Mouse (Mus musculus): ENCODE results near the gene Sorbs2.
A peak's percentile ranks its signal among the peaks of the same experiment; 100 is the strongest.

Gene Sorbs2

GRCm38 (mm10) chr8:45751512-45752502 lies 244.2 kb downstream of the Sorbs2 start:
- peak; percentile 2 for DNase-seq (ENCODE audit: low read depth, low spot score)

- no peak for DNase-seq (ENCODE audit: low read depth, low spot score)
These were observed 247.9 kb downstream of the Sorbs2 start for GRCm38 (mm10) chr8:45755482-45755881.

GRCm38 (mm10) chr8:45755972-45756371 lies 248.4 kb downstream of the Sorbs2 start:
- no peak for DNase-seq (ENCODE audit: low read depth, low spot score)

- no peak for DNase-seq (ENCODE audit: low read depth, low spot score)
These were observed 253.0 kb downstream of the Sorbs2 start for GRCm38 (mm10) chr8:45760622-45761021.

GRCm38 (mm10) chr8:45761053-45761452 lies 253.5 kb downstream of the Sorbs2 start:
- no peak for DNase-seq (ENCODE audit: low read depth, low spot score)

- DNase-seq (ENCODE audit: low read depth, low spot score) = no peak
These were observed 255.5 kb downstream of the Sorbs2 start for GRCm38 (mm10) chr8:45762982-45763689.

- DNase-seq (ENCODE audit: low read depth, low spot score) = no peak
These were observed 256.2 kb downstream of the Sorbs2 start for GRCm38 (mm10) chr8:45763690-45764342.

GRCm38 (mm10) chr8:45766138-45766537 lies 258.6 kb downstream of the Sorbs2 start:
- no peak for DNase-seq (ENCODE audit: low read depth, low spot score)

GRCm38 (mm10) chr8:45774841-45775240 lies 267.3 kb downstream of the Sorbs2 start:
- no peak for DNase-seq (ENCODE audit: low read depth, low spot score)

GRCm38 (mm10) chr8:45775481-45775880 lies 267.9 kb downstream of the Sorbs2 start:
- DNase-seq (ENCODE audit: low read depth, low spot score) = no peak

- DNase-seq (ENCODE audit: low read depth, low spot score) = no peak
These were observed 268.8 kb downstream of the Sorbs2 start for GRCm38 (mm10) chr8:45776366-45776765.

GRCm38 (mm10) chr8:45776977-45777376 lies 269.4 kb downstream of the Sorbs2 start:
- no peak for DNase-seq (ENCODE audit: low read depth, low spot score)

GRCm38 (mm10) chr8:45780585-45780984 lies 273.0 kb downstream of the Sorbs2 start:
- peak; percentile 62 for DNase-seq (ENCODE audit: low read depth, low spot score)

GRCm38 (mm10) chr8:45788610-45789009 lies 281.0 kb downstream of the Sorbs2 start:
- peak; percentile 14 for DNase-seq (ENCODE audit: low read depth, low spot score)

- DNase-seq (ENCODE audit: low read depth, low spot score) = peak; percentile 5
These were observed 287.3 kb downstream of the Sorbs2 start for GRCm38 (mm10) chr8:45794847-45795246.

GRCm38 (mm10) chr8:45796331-45796740 lies 288.7 kb downstream of the Sorbs2 start:
- DNase-seq (ENCODE audit: low read depth, low spot score) = peak; percentile 54

GRCm38 (mm10) chr8:45799517-45799916 lies 291.9 kb downstream of the Sorbs2 start:
- DNase-seq (ENCODE audit: low read depth, low spot score) = no peak

- no peak for DNase-seq (ENCODE audit: low read depth, low spot score)
These were observed 301.0 kb downstream of the Sorbs2 start for GRCm38 (mm10) chr8:45808597-45808996.

- peak; percentile 77 for DNase-seq (ENCODE audit: low read depth, low spot score)
These were observed 309.3 kb downstream of the Sorbs2 start for GRCm38 (mm10) chr8:45816765-45817426.

GRCm38 (mm10) chr8:45821650-45822049 lies 314.1 kb downstream of the Sorbs2 start:
- no peak for DNase-seq (ENCODE audit: low read depth, low spot score)

- no peak for DNase-seq (ENCODE audit: low read depth, low spot score)
These were observed 322.5 kb downstream of the Sorbs2 start for GRCm38 (mm10) chr8:45829985-45830548.

All from 3T3-L1 (cell line).